Mouse (Mus musculus): Measurements from ENCODE around the gene Gm3233. TPM values are rescaled to one million over a fixed set of nuclear protein-coding genes. Genes with fewer than 3 reads are reported as not detected.
"Not testable (repeated sequence)": the region's sequence is repeated elsewhere in the genome, so short reads cannot be mapped to it uniquely, and the experiment has no call there.

The Gm3233 gene
- polyA plus RNA-seq (2012; rRNA removed): not detected in 2 replicates

DNA sequence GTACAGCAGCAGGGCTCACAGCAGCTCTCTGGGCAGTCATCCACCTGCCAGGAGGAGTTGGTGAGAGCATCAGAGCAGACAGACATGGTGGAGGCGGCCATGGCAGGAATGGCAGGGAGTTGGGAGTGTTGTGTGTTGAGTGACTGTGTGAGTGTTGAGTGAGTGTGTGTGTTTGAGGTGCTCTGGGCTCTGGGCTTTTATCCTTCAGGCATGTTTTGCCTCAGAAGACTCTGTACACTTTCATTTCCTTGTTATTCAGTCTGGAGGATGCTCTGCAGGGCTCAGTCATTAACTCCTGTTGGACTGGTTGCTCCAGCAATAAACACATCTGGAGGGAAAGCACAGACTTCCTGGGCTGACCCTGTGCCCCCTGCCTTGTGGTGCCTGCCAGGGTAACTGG, at the start of gene Gm3233:
Gene Gm3233, minus strand, starts transcription at position 101 of the 400 bp plus-strand sequence.
- not testable (repeated sequence) for H3K4me1 ChIP-seq (ENCODE audit: control insufficient read depth, insufficient read depth, insufficient read length, low read length); H3K27ac ChIP-seq (ENCODE audit: insufficient read depth, low read depth, low read length); H3K36me3 ChIP-seq (ENCODE audit: control insufficient read depth, insufficient read depth, low read length); H3K4me3 ChIP-seq (ENCODE audit: low read depth, low read length); H3K27me3 ChIP-seq (ENCODE audit: control insufficient read depth, insufficient read depth, low read length)
- no CpG with 5 or more reads among the region's 1 CpGs for WGBS

DNA sequence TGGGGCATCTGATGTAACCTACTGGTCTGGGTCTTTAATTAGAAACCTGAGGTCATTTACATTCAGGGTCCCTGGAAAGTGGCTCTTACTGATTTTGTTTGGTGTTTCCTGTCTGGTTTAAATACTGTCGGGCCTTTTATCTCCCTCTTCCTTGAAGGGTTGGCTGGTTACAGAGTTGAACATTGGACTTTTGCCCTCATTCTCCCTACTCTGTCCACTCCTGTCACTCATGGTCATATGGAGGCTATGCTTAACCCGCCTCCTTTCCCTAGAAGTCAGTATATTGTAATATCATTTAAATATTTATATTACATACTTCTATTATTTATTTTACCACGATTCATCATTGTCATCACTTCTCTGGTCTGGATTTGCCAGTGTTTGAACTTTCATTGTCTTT, 44.6 kb upstream of the Gm3233 start:
- Histone ChIP-seq H3K4me1 (ENCODE audit: control insufficient read depth, insufficient read depth, insufficient read length, low read length) (0 out of 2 replicates have a peak, but pooled peaks cover under 1% of the 10 kb centered on the region), H3K27ac (ENCODE audit: insufficient read depth, low read depth, low read length) (no peak overlapping the region), H3K27me3 (ENCODE audit: control insufficient read depth, insufficient read depth, low read length) (no peaks in the 10 kb centered on the region), H3K4me3 (ENCODE audit: low read depth, low read length) (no peak overlapping the region), H3K36me3 (ENCODE audit: control insufficient read depth, insufficient read depth, low read length) (no peaks in the 10 kb centered on the region)
- TF ChIP-seq CTCF (IDR thresholded peaks at IDR 0.05; ENCODE audit: extremely low read depth, insufficient read length, insufficient replicate concordance, low read depth, low read length) (no peak), POLR2A (IDR thresholded peaks at IDR 0.05; ENCODE audit: low read depth, low read length) (no peak)
- WGBS: 22% methylated on average over 3 of the region's 3 CpGs

DNA sequence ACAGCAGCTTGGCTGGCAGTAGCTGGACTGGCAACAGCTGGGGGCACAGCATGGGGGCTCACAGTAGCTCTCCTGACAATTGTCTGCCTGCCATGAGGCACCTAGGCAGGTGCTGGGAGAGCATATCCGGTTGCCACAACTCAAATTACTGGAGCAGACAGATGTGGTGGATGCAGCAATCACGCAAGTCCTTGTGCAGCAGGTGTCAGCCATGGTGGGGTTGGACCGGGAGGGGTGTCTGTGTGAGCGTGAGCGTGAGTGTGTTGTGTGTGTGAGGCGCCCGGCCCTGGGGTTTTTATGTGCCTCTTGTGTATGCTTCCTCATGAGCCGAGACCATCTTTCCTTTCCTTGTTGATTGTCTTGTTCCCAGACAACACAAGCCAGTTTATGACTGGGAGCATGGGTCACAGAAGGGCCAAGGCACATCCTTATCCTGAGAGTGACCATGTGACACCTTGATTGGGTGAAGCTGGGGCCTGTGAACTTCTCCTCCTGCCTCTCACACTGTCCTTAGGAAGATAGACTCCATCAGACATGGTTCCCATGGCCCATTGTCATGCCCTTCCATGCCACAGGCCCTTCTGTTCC, 39.5 kb upstream of the Gm3233 start, which contains the start of gene Gm19668:
Gene Gm19668, minus strand, starts transcription at position 213 of the 588 bp plus-strand sequence.
- WGBS: 46% methylated on average over 8 of the region's 8 CpGs

DNA sequence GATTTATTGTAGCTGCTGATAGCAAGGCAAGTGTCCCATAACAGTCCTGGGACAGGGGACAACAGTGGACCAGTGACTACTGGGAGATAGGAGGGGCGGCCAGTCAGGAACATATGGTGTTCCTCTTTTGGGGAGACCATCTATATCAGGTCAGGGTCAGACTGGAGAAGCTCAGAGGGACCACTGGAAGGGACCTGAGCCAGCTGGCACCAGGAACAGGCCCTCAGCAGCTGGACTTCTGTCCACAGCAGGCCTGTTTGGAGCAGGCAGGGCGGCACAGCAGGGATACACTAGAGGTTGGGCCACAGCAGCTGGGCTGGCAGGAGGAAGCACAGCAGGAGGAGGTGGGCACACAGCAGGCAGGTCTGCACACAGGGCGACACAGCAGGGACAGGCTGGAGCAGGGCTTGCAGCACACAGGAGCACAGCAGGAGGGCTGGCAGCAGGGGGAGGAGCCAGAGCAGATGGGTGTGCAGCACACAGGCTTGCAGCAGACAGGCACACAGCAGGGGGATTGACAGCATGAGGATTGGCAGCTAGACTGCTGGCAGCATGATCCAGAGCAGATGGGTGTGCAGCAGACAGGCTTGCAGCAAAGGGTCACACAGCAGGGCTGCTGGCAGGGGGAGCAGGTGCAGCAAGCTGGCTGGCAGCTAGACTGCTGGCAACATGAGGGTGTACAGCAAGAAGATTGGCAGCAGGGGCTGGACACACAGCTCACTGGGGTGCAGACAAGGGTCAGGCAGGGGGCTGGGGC, 38.9 kb upstream of the Gm3233 start:
- not testable (repeated sequence) for H3K36me3 ChIP-seq (ENCODE audit: control insufficient read depth, insufficient read depth, low read length); H3K4me3 ChIP-seq (ENCODE audit: low read depth, low read length); H3K27me3 ChIP-seq (ENCODE audit: control insufficient read depth, insufficient read depth, low read length); H3K27ac ChIP-seq (ENCODE audit: insufficient read depth, low read depth, low read length); H3K4me1 ChIP-seq (ENCODE audit: control insufficient read depth, insufficient read depth, insufficient read length, low read length)
- WGBS: 60% methylated on average over 3 of the region's 3 CpGs

More for the DNA sequence above, 39.5 kb upstream of the Gm3233 start, which contains the start of gene Gm19668:
- H3K4me1 ChIP-seq (ENCODE audit: control insufficient read depth, insufficient read depth, insufficient read length, low read length): peaks cover 3% of the 10 kb centered on the region; the same call in 1 of the 2 replicates
- no peaks in the 10 kb centered on the region for H3K27me3 ChIP-seq (ENCODE audit: control insufficient read depth, insufficient read depth, low read length)
- TF ChIP-seq POLR2A (IDR thresholded peaks at IDR 0.05; ENCODE audit: low read depth, low read length) (no peak), CTCF (IDR thresholded peaks at IDR 0.05; ENCODE audit: extremely low read depth, insufficient read length, insufficient replicate concordance, low read depth, low read length) (no peak)
- H3K36me3 ChIP-seq (ENCODE audit: control insufficient read depth, insufficient read depth, low read length): no peaks in the 10 kb centered on the region
- H3K4me3 ChIP-seq (ENCODE audit: low read depth, low read length): no peak within 1 kb of the TSS
- H3K27ac ChIP-seq (ENCODE audit: insufficient read depth, low read depth, low read length): no peak within 1 kb of the TSS

DNA sequence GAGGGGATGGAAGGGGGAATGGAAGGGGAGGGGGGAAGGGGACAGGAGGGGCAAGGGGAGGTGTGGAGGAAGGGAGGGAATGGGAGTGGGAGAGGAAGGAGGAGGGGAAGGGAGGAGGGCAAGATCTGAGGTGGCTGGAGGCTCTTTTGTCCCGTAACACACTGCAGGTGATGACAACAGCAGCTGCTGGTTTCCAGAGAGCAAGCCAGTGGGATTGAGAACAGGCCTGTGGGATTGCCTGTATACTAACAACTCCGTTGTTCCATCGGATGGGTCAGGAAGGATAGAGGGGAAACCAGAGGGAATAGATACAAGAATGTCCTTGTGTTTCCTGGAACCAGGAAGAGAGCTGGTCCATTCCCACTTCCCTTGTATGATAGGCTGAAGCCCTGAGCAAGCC, 38.2 kb upstream of the Gm3233 start:
- H3K4me3 ChIP-seq (ENCODE audit: low read depth, low read length): no peak overlapping the region
- H3K4me1 ChIP-seq (ENCODE audit: control insufficient read depth, insufficient read depth, insufficient read length, low read length): peaks cover 3% of the 10 kb centered on the region; the same call in 1 of the 2 replicates
- WGBS: 50% methylated on average over 3 of the region's 3 CpGs
- no peaks in the 10 kb centered on the region for H3K27me3 ChIP-seq (ENCODE audit: control insufficient read depth, insufficient read depth, low read length)
- H3K27ac ChIP-seq (ENCODE audit: insufficient read depth, low read depth, low read length): no peak overlapping the region
- no peaks in the 10 kb centered on the region for H3K36me3 ChIP-seq (ENCODE audit: control insufficient read depth, insufficient read depth, low read length)
- no peak for TF ChIP-seq POLR2A (IDR thresholded peaks at IDR 0.05; ENCODE audit: low read depth, low read length)
- no peak for TF ChIP-seq CTCF (IDR thresholded peaks at IDR 0.05; ENCODE audit: extremely low read depth, insufficient read length, insufficient replicate concordance, low read depth, low read length)

DNA sequence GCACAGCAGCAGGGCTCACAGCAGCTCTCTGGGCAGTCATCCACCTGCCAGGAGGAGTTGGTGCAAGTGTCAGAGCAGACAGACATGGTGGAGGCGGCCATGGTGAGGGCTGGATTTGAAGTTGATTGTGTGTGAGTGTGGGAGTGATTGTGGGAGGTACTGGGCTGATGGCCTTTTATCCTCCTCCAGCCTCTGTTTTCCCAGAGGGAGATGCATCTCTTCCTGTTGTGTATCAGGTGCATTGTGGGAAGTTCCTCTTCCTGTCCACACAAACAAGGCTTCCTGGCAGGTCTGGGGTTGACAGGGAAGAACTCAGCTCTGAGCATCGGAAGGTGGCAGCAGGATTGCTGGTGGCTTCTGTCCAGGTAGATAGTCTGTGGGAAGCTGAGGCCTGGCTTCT, 35.5 kb upstream of the Gm3233 start, which contains the start of gene Gm9639:
Gene Gm9639, minus strand, starts transcription at position 101 of the 400 bp plus-strand sequence.
- Histone ChIP-seq H3K4me3 (ENCODE audit: low read depth, low read length) (no peak within 1 kb of the TSS), H3K27ac (ENCODE audit: insufficient read depth, low read depth, low read length) (no peak within 1 kb of the TSS), H3K4me1 (ENCODE audit: control insufficient read depth, insufficient read depth, insufficient read length, low read length) (peaks cover 3% of the 10 kb centered on the region; the same call in 1 of the 2 replicates), H3K27me3 (ENCODE audit: control insufficient read depth, insufficient read depth, low read length) (no peaks in the 10 kb centered on the region), H3K36me3 (ENCODE audit: control insufficient read depth, insufficient read depth, low read length) (no peaks in the 10 kb centered on the region)
- WGBS: 65% methylated on average over 2 of the region's 2 CpGs
- TF ChIP-seq POLR2A (IDR thresholded peaks at IDR 0.05; ENCODE audit: low read depth, low read length): no peak
- TF ChIP-seq CTCF (IDR thresholded peaks at IDR 0.05; ENCODE audit: extremely low read depth, insufficient read length, insufficient replicate concordance, low read depth, low read length): no peak

DNA sequence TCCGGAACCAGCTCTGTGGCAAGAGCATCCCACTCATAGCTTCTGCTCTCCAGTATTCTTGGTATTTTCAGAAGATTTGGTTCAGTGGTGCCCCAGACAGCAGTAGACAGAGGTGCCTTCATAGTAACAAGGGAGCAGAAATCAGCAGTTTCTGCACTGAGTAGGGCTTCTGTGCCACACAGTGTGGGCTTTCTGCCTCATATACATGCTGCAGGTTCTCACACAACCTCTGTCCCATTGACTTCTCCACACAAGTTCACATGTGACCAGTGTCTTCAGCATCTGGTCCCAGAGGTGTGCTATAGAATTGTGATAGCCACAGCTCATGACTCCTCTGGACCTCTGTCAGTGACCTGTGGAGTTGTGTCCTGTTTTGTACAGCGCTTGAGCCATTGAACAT, 29.1 kb upstream of the Gm3233 start:
- H3K36me3 ChIP-seq (ENCODE audit: control insufficient read depth, insufficient read depth, low read length): no peaks in the 10 kb centered on the region
- no peak overlapping the region for H3K27ac ChIP-seq (ENCODE audit: insufficient read depth, low read depth, low read length)
- H3K27me3 ChIP-seq (ENCODE audit: control insufficient read depth, insufficient read depth, low read length): no peaks in the 10 kb centered on the region
- H3K4me1 ChIP-seq (ENCODE audit: control insufficient read depth, insufficient read depth, insufficient read length, low read length): no peaks in the 10 kb centered on the region
- no peak overlapping the region for H3K4me3 ChIP-seq (ENCODE audit: low read depth, low read length)
- TF ChIP-seq POLR2A (IDR thresholded peaks at IDR 0.05; ENCODE audit: low read depth, low read length): no peak
- TF ChIP-seq CTCF (IDR thresholded peaks at IDR 0.05; ENCODE audit: extremely low read depth, insufficient read length, insufficient replicate concordance, low read depth, low read length): no peak
- 74% methylated on average over 2 of the region's 2 CpGs for WGBS

DNA sequence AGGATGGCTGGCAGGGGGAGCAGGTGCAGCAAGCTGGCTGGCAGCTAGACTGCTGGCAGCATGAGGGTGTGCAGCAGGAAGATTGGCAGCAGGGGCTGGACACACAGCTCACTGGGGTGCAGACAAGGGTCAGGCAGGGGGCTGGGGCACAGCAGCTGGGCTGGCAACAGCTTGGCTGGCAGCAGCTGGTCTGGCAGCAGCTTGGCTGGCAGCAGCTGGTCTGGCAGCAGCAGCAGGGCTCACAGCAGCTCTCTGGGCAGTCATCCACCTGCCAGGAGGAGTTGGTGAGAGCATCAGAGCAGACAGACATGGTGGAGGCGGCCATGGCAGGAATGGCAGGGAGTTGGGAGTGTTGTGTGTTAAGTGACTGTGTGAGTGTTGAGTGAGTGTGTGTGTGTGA, 28.4 kb upstream of the Gm3233 start, which contains the start of gene Gm7137:
Gene Gm7137, minus strand, starts transcription at position 325 of the 400 bp plus-strand sequence.
- not testable (repeated sequence) for H3K27me3 ChIP-seq (ENCODE audit: control insufficient read depth, insufficient read depth, low read length); H3K4me3 ChIP-seq (ENCODE audit: low read depth, low read length); H3K27ac ChIP-seq (ENCODE audit: insufficient read depth, low read depth, low read length); H3K36me3 ChIP-seq (ENCODE audit: control insufficient read depth, insufficient read depth, low read length); H3K4me1 ChIP-seq (ENCODE audit: control insufficient read depth, insufficient read depth, insufficient read length, low read length)
- WGBS: 60% methylated on average over 1 of the region's 1 CpGs

DNA sequence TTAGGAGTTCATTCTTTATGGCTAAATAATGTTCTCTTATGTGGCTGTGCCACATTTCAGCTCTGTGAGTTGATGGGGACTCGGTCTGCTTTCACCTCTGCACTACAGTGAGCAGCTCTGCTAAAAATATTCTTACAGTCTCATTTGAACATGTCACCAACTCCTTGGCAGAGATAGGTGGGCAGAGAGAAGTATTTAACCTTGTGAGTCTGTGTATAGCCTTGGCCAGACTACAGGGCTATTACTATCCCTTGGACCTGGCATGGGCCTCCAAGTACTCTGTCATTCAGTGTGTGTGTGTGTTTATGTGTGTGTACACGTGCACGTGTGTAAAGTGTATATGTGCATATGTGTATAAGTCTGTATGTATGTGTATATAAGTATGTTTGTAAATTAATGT, 23.9 kb upstream of the Gm3233 start:
- not testable (repeated sequence) for H3K27ac ChIP-seq (ENCODE audit: insufficient read depth, low read depth, low read length); H3K4me3 ChIP-seq (ENCODE audit: low read depth, low read length); H3K36me3 ChIP-seq (ENCODE audit: control insufficient read depth, insufficient read depth, low read length); H3K27me3 ChIP-seq (ENCODE audit: control insufficient read depth, insufficient read depth, low read length); H3K4me1 ChIP-seq (ENCODE audit: control insufficient read depth, insufficient read depth, insufficient read length, low read length)
- WGBS: 91% methylated on average over 2 of the region's 3 CpGs

DNA sequence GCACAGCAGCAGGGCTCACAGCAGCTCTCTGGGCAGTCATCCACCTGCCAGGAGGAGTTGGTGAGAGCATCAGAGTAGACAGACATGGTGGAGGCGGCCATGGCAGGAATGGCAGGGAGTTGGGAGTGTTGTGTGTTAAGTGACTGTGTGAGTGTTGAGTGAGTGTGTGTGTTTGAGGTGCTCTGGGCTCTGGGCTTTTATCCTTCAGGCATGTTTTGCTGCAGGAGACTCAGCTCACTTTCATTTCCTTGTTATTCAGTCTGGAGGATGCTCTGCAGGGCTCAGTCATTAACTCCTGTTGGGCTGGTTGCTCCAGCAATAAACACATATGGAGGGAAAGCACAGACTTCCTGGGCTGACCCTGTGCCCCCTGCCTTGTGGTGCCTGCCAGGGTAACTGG, 23.0 kb upstream of the Gm3233 start, which contains the start of gene Gm3250:
Gene Gm3250, minus strand, starts transcription at position 101 of the 400 bp plus-strand sequence.
- not testable (repeated sequence) for H3K27me3 ChIP-seq (ENCODE audit: control insufficient read depth, insufficient read depth, low read length); H3K4me3 ChIP-seq (ENCODE audit: low read depth, low read length); H3K4me1 ChIP-seq (ENCODE audit: control insufficient read depth, insufficient read depth, insufficient read length, low read length); H3K36me3 ChIP-seq (ENCODE audit: control insufficient read depth, insufficient read depth, low read length); H3K27ac ChIP-seq (ENCODE audit: insufficient read depth, low read depth, low read length)
- 50% methylated on average over 1 of the region's 1 CpGs for WGBS

All from small intestine, adult 2 months (tissue).